Mouse (Mus musculus) midbrain, embryonic 16.5 days (tissue): ENCODE data around the gene Hk1. TPM values are rescaled to one million over a fixed set of nuclear protein-coding genes. Genes with fewer than 3 reads are reported as not detected.
A peak's percentile ranks its signal among the peaks of the same experiment; 100 is the strongest.

Source experiments
- ATAC-seq: fragments of 200-750 bp; cut with Nextera tagmentation; 2 replicates; pipeline ENCODE4 v1.8.0; 2017; ENCODE audit warnings: moderate TSS enrichment
- H3K27ac ChIP-seq: fragments of 300-500 bp; sonication (generic); 2 replicates; pipeline ENCODE4 v1.5.1; 2014; ENCODE audit warnings: mild to moderate bottlenecking, low read length, mixed read lengths
- H3K27me3 ChIP-seq: fragments of 300-500 bp; sonication (generic); 2 replicates; pipeline ENCODE4 v1.6.1; 2014; ENCODE audit warnings: low read depth, low read length, mixed read lengths; ENCODE audit not compliant: control insufficient read depth, insufficient read depth
- H3K36me3 ChIP-seq: fragments of 300-500 bp; sonication (generic); 2 replicates; pipeline ENCODE4 v1.6.1; 2014; ENCODE audit warnings: mild to moderate bottlenecking, low read length, moderate library complexity, mixed read lengths; ENCODE audit not compliant: control insufficient read depth, insufficient read depth
- H3K4me1 ChIP-seq: fragments of 300-500 bp; sonication (generic); 2 replicates; pipeline ENCODE4 v1.6.1; 2014; ENCODE audit warnings: mild to moderate bottlenecking, low read length, mixed read lengths; ENCODE audit not compliant: control insufficient read depth, insufficient read depth
- H3K4me2 ChIP-seq: fragments of 300-500 bp; sonication (generic); 2 replicates; pipeline ENCODE4 v1.6.1; 2014; ENCODE audit warnings: mild to moderate bottlenecking, low read length, mixed read lengths
- H3K4me3 ChIP-seq: fragments of 300-500 bp; sonication (generic); 2 replicates; pipeline ENCODE4 v1.5.1; 2014; ENCODE audit warnings: low read depth, mild to moderate bottlenecking, low read length, moderate library complexity, mixed read lengths
- H3K9ac ChIP-seq: fragments of 300-500 bp; sonication (generic); 2 replicates; pipeline ENCODE4 v1.6.1; 2014; ENCODE audit warnings: low read depth, low read length, mixed read lengths
- H3K9me3 ChIP-seq: fragments of 300-500 bp; sonication (generic); replicated peaks from 2 replicates; pipeline ENCODE4 v1.6.1; 2014; ENCODE audit warnings: mild to moderate bottlenecking, low read length, mixed read lengths; ENCODE audit not compliant: control insufficient read depth, poor library complexity, severe bottlenecking
- WGBS: fragments of 180-500 bp; shearing (Covaris S2); extraction: QIAGEN DNeasy Blood & Tissue Kit; methylation state at CpG from one replicate; pipeline ENCODE4 v1.1.7; 2014; 5-methylcytosine and 5-hydroxymethylcytosine counted together
- polyA plus RNA-seq: library from polyadenylated mRNA; unstranded; fragments of >200 nt; fragmentation: Nextera tagmentation; extraction: Ambion mirVana; gene quantifications from 2 replicates; pipeline ENCODE4 v1.2.1, GENCODE M21; 2015

Hk1 gene
- polyA plus RNA-seq, 1 experiment from 2014 or later = 155 TPM

GRCm38 (mm10) chr10:62277499-62278293 lies 102.0 kb downstream of the Hk1 start:
- H3K27me3 ChIP-seq = no peaks in the 10 kb centered on the region
- H3K9ac ChIP-seq = no peak overlapping the region
- no peaks in the 10 kb centered on the region for H3K4me1 ChIP-seq
- peaks cover 44% of the 10 kb centered on the region for H3K36me3 ChIP-seq
- no peak overlapping the region for H3K27ac ChIP-seq
- no peak overlapping the region for H3K4me2 ChIP-seq
- no peak overlapping the region for H3K4me3 ChIP-seq
- no peak for ATAC-seq
- WGBS = 95% methylated on average over 16 of the region's 19 CpGs
- no peaks in the 10 kb centered on the region for H3K9me3 ChIP-seq

- ATAC-seq = no peak
- Histone ChIP-seq H3K4me2 (no peak overlapping the region), H3K36me3 (peaks cover 37% of the 10 kb centered on the region)
Measured at GRCm38 (mm10) chr10:62275235-62275634, 104.5 kb downstream of the Hk1 start.

GRCm38 (mm10) chr10:62269278-62269677 lies 110.4 kb downstream of the Hk1 start:
- H3K4me1 ChIP-seq = no peaks in the 10 kb centered on the region
- no peak for ATAC-seq
- peaks cover 30% of the 10 kb centered on the region for H3K36me3 ChIP-seq
- H3K4me3 ChIP-seq = no peak overlapping the region
- 85% methylated on average over 16 of the region's 16 CpGs for WGBS
- no peak overlapping the region for H3K27ac ChIP-seq
- no peaks in the 10 kb centered on the region for H3K27me3 ChIP-seq
- no peak overlapping the region for H3K9ac ChIP-seq
- no peaks in the 10 kb centered on the region for H3K9me3 ChIP-seq
- no peak overlapping the region for H3K4me2 ChIP-seq

More at GRCm38 (mm10) chr10:62275235-62275634, 104.5 kb downstream of the Hk1 start:
- Histone ChIP-seq H3K4me1 (no peaks in the 10 kb centered on the region), H3K9ac (no peak overlapping the region), H3K4me3 (no peak overlapping the region), H3K27me3 (no peaks in the 10 kb centered on the region), H3K27ac (no peak overlapping the region), H3K9me3 (no peaks in the 10 kb centered on the region)
- WGBS = 38% methylated on average over 4 of the region's 4 CpGs

GRCm38 (mm10) chr10:62264299-62264698 lies 115.4 kb downstream of the Hk1 start:
- H3K9me3 ChIP-seq = no peaks in the 10 kb centered on the region
- H3K27me3 ChIP-seq = no peaks in the 10 kb centered on the region
- no peak overlapping the region for H3K4me2 ChIP-seq
- H3K27ac ChIP-seq = no peak overlapping the region
- WGBS = 72% methylated on average over 2 of the region's 2 CpGs
- H3K4me1 ChIP-seq = no peaks in the 10 kb centered on the region
- no peak overlapping the region for H3K4me3 ChIP-seq
- no peak for ATAC-seq
- H3K9ac ChIP-seq = no peak overlapping the region
- H3K36me3 ChIP-seq = peaks cover 2% of the 10 kb centered on the region

GRCm38 (mm10) chr10:62261115-62261886 lies 118.4 kb downstream of the Hk1 start:
- no peaks in the 10 kb centered on the region for H3K36me3 ChIP-seq
- H3K9ac ChIP-seq = no peak overlapping the region
- H3K4me2 ChIP-seq = no peak overlapping the region
- peak; percentile 56 for ATAC-seq
- H3K27me3 ChIP-seq = no peaks in the 10 kb centered on the region
- 17% methylated on average over 18 of the region's 18 CpGs for WGBS
- no peaks in the 10 kb centered on the region for H3K9me3 ChIP-seq
- H3K4me1 ChIP-seq = no peaks in the 10 kb centered on the region
- H3K27ac ChIP-seq = no peak overlapping the region
- H3K4me3 ChIP-seq = no peak overlapping the region

- no peak overlapping the region for H3K4me2 ChIP-seq
- WGBS = 88% methylated on average over 5 of the region's 5 CpGs
- H3K27me3 ChIP-seq = no peaks in the 10 kb centered on the region
- H3K9me3 ChIP-seq = no peaks in the 10 kb centered on the region
- no peak overlapping the region for H3K4me3 ChIP-seq
- no peak overlapping the region for H3K9ac ChIP-seq
- no peak for ATAC-seq
- H3K36me3 ChIP-seq = no peaks in the 10 kb centered on the region
- no peak overlapping the region for H3K27ac ChIP-seq
- no peaks in the 10 kb centered on the region for H3K4me1 ChIP-seq
Measured at GRCm38 (mm10) chr10:62258298-62258697, 121.4 kb downstream of the Hk1 start.

GRCm38 (mm10) chr10:62252496-62253235 lies 127.0 kb downstream of the Hk1 start:
- no peaks in the 10 kb centered on the region for H3K36me3 ChIP-seq
- H3K4me2 ChIP-seq = no peak overlapping the region
- no peaks in the 10 kb centered on the region for H3K27me3 ChIP-seq
- WGBS = 91% methylated on average over 27 of the region's 27 CpGs
- no peak overlapping the region for H3K9ac ChIP-seq
- H3K4me3 ChIP-seq = no peak overlapping the region
- ATAC-seq = no peak
- no peaks in the 10 kb centered on the region for H3K9me3 ChIP-seq
- H3K4me1 ChIP-seq = no peaks in the 10 kb centered on the region
- H3K27ac ChIP-seq = no peak overlapping the region

GRCm38 (mm10) chr10:62252000-62252488 lies 127.7 kb downstream of the Hk1 start, which contains the start of gene Tacr2:
Gene Tacr2 (plus strand): TSS chr10:62252438.
- Histone ChIP-seq H3K4me1 (no peaks in the 10 kb centered on the region), H3K9me3 (no peaks in the 10 kb centered on the region), H3K27ac (no peak within 1 kb of the TSS), H3K4me2 (no peak within 1 kb of the TSS), H3K36me3 (no peaks in the 10 kb centered on the region), H3K27me3 (no peaks in the 10 kb centered on the region), H3K4me3 (no peak within 1 kb of the TSS), H3K9ac (no peak within 1 kb of the TSS)
- no peak for ATAC-seq
- 50% methylated on average over 12 of the region's 12 CpGs for WGBS
